ENCODE assay signal across 8 mouse cellular contexts in the genomic region with DNA sequence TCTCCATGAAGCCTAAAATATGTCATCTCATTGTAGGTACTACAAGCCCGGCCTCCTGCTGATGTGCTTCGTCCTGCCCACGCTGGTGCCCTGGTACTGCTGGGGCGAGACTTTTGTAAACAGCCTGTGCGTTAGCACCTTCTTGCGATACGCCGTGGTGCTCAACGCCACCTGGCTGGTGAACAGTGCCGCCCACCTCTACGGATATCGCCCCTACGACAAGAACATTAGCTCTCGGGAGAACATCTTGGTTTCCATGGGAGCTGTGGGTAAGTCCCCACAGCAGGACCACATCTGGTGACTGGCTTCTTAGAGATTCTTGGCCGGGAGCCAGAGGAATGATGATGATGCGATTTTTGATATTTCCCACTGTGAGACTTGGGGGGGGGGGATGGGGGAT. TPM values are rescaled to one million over a fixed set of nuclear protein-coding genes. Genes with fewer than 3 reads are reported as not detected.
DNase-seq lines count a peak whose midpoint lies in the region; ATAC-seq lines count a peak whose summit lies in the region.

No protein-coding gene starts in this region.

- peaks cover 99% of the 10 kb centered on the region for H3K36me3 ChIP-seq in forebrain, embryonic 10.5 days (replicated peaks)
- H3K36me3 ChIP-seq in forebrain, embryonic 12.5 days (replicated peaks) = peaks cover 100% of the 10 kb centered on the region
- peaks cover 98% of the 10 kb centered on the region for H3K36me3 ChIP-seq in erythroblast, embryonic 14.5 days (ENCODE audit: control insufficient read depth)
- peaks cover 98% of the 10 kb centered on the region for H3K36me3 ChIP-seq in liver, embryonic 15.5 days (replicated peaks)

- H3K27me3 ChIP-seq in forebrain, embryonic 10.5 days (ENCODE audit: poor library complexity, severe bottlenecking) = no peaks in the 10 kb centered on the region
- no peaks in the 10 kb centered on the region for H3K27me3 ChIP-seq in forebrain, embryonic 12.5 days
- H3K27me3 ChIP-seq in erythroblast, embryonic 14.5 days (ENCODE audit: control insufficient read depth) = no peaks in the 10 kb centered on the region
- H3K27me3 ChIP-seq in liver, embryonic 15.5 days = no peaks in the 10 kb centered on the region

- no peak overlapping the region for H3K4me2 ChIP-seq in forebrain, embryonic 12.5 days
- H3K4me2 ChIP-seq in liver, embryonic 15.5 days = peak overlapping the region; percentile 93

- no peak overlapping the region for H3K27ac ChIP-seq in forebrain, embryonic 10.5 days
- no peak overlapping the region for H3K27ac ChIP-seq in forebrain, embryonic 12.5 days
- peak overlapping the region; percentile 71 for H3K27ac ChIP-seq in liver, embryonic 15.5 days (replicated peaks)

- H3K4me1 ChIP-seq in forebrain, embryonic 10.5 days = peaks cover 62% of the 10 kb centered on the region
- peaks cover 81% of the 10 kb centered on the region for H3K4me1 ChIP-seq in forebrain, embryonic 12.5 days
- peaks cover 71% of the 10 kb centered on the region for H3K4me1 ChIP-seq in erythroblast, embryonic 14.5 days (ENCODE audit: control insufficient read depth)
- H3K4me1 ChIP-seq in liver, embryonic 15.5 days (replicated peaks) = peaks cover 76% of the 10 kb centered on the region

- ATAC-seq in forebrain, embryonic 12.5 days (ENCODE audit: low FRiP score) = no peak
- peak; percentile 23; the same call in 1 of the 2 replicates for ATAC-seq in liver, embryonic 15.5 days (ENCODE audit: insufficient read depth)

- H3K9ac ChIP-seq in forebrain, embryonic 12.5 days = no peak overlapping the region
- 0 out of 2 replicates have a peak overlapping the region, but pooled peaks have one; percentile 2 for H3K9ac ChIP-seq in liver, embryonic 15.5 days

- H3K9me3 ChIP-seq in forebrain, embryonic 10.5 days = no peaks in the 10 kb centered on the region
- H3K9me3 ChIP-seq in forebrain, embryonic 12.5 days = no peaks in the 10 kb centered on the region
- no peaks in the 10 kb centered on the region for H3K9me3 ChIP-seq in erythroblast, embryonic 14.5 days (ENCODE audit: control insufficient read depth, low read length)
- H3K9me3 ChIP-seq in liver, embryonic 15.5 days (replicated peaks) = no peaks in the 10 kb centered on the region

- DNase-seq in forebrain, embryonic 10.5 days (ENCODE audit: extremely low spot score, low spot score) = no peak
- peak; percentile 47 for DNase-seq in 416B (ENCODE audit: low read depth)
- DNase-seq in spleen, adult 18-20 months = no peak
- no peak for DNase-seq in cerebellum, postnatal 10 days
- no peak for DNase-seq in layer of hippocampus, adult 18-20 months (ENCODE audit: low spot score in 2 of 2)

- peak overlapping the region; percentile 76; the same call in 1 of the 2 replicates for H3K4me3 ChIP-seq in forebrain, embryonic 10.5 days
- H3K4me3 ChIP-seq in forebrain, embryonic 12.5 days (replicated peaks) = no peak overlapping the region
- peak overlapping the region; percentile 42 for H3K4me3 ChIP-seq in erythroblast, embryonic 14.5 days (replicated peaks)
- no peak overlapping the region for H3K4me3 ChIP-seq in liver, embryonic 15.5 days (replicated peaks)

- 96% methylated on average over 16 of the region's 16 CpGs for WGBS in forebrain, embryonic 10.5 days
- WGBS in forebrain, embryonic 12.5 days = 81% methylated on average over 16 of the region's 16 CpGs
- WGBS in liver, embryonic 15.5 days (ENCODE audit: insufficient replicate concordance) = 73% methylated on average over 16 of the region's 16 CpGs

RNA-seq across cellular contexts. Expression of a gene that starts 7.7 kb away (rescaled TPM):
- 369 and 403 TPM in 2 replicates for polyA plus RNA-seq in forebrain, embryonic 10.5 days (2016; fragmentation: Nextera tagmentation; extraction: Ambion mirVana)
- 470 and 492 TPM in 2 replicates for polyA plus RNA-seq in forebrain, embryonic 12.5 days (2016; fragmentation: Nextera tagmentation; extraction: Ambion mirVana)
- 0.27 TPM in 2 replicates for polyA plus RNA-seq in erythroblast, embryonic 14.5 days (2012)
- 108 and 124 TPM in 2 replicates for polyA plus RNA-seq in liver, embryonic 15.5 days (2015; fragmentation: Nextera tagmentation; extraction: Ambion mirVana)
- total RNA-seq in layer of hippocampus, adult 18-20 months (2021) = 100 to 1,000 TPM; 656 to 658 TPM

RNA-seq across cellular contexts. Expression of a gene that starts 31.7 kb away (rescaled TPM):
- polyA plus RNA-seq in forebrain, embryonic 10.5 days (2016; fragmentation: Nextera tagmentation; extraction: Ambion mirVana) = 0.06 TPM in 1 of 2 replicates, not detected in the other
- polyA plus RNA-seq in forebrain, embryonic 12.5 days (2016; fragmentation: Nextera tagmentation; extraction: Ambion mirVana) = 0.15 and 0.29 TPM in 2 replicates
- polyA plus RNA-seq in erythroblast, embryonic 14.5 days (2012) = not detected in 2 replicates
- polyA plus RNA-seq in liver, embryonic 15.5 days (2015; fragmentation: Nextera tagmentation; extraction: Ambion mirVana) = 0.03 TPM in 1 of 2 replicates, not detected in the other
- 1 to 10 TPM; 2.2 to 2.4 TPM for total RNA-seq in layer of hippocampus, adult 18-20 months (2021)

Comparison
In these comparisons a context has a peak if more than half of its experiments do, and no peak if none do; other contexts are left out.
1. H3K4me3 ChIP-seq: peak in forebrain, embryonic 10.5 days (single experiment) and erythroblast, embryonic 14.5 days (single experiment); none in forebrain, embryonic 12.5 days (single experiment) and liver, embryonic 15.5 days (single experiment).
2. RNA of a gene that starts 7.7 kb away (polyA plus RNA-seq): 470 to 492 TPM in forebrain, embryonic 12.5 days, 369 to 403 TPM in forebrain, embryonic 10.5 days and 108 to 124 TPM in liver, embryonic 15.5 days; 0.27 TPM in erythroblast, embryonic 14.5 days; every median in the first group is over 10 times any median in the second.